Mouse (Mus musculus): ENCODE data around the gene Pbx1.

GRCm38 (mm10) chr1:168428255-168428654 lies 3.8 kb downstream of the Pbx1 start:
- TF ChIP-seq CTCF (IDR thresholded peaks at IDR 0.05; ENCODE audit: extremely low read depth, insufficient read length, insufficient replicate concordance, low read depth, low read length) (no peak), POLR2A (IDR thresholded peaks at IDR 0.05; ENCODE audit: low read depth, low read length) (no peak)

All from small intestine, adult 2 months (tissue).